Mouse (Mus musculus) gastrocnemius, postnatal 36 days (tissue): ENCODE measurements around the gene Sele. TPM values are rescaled to one million over a fixed set of nuclear protein-coding genes. Genes with fewer than 3 reads are reported as not detected.

Source experiments
- DNase-seq, 2 experiments: peaks; one replicate each; pipeline ENCODE4 v3.0.0; 2022
- intact Hi-C: fragments of 180-260 bp; cut with DNase I; formaldehyde crosslinking; loops from one replicate; pipeline ENCODE4 v1.15.1; 2025
- total RNA-seq, 2 experiments: library from RNA; stranded (reverse); gene quantifications; 2 replicates each; pipeline ENCODE4 v1.2.3; 2021

Sele gene
- total RNA-seq, 2 experiments from 2014 or later = not detected

DNA sequence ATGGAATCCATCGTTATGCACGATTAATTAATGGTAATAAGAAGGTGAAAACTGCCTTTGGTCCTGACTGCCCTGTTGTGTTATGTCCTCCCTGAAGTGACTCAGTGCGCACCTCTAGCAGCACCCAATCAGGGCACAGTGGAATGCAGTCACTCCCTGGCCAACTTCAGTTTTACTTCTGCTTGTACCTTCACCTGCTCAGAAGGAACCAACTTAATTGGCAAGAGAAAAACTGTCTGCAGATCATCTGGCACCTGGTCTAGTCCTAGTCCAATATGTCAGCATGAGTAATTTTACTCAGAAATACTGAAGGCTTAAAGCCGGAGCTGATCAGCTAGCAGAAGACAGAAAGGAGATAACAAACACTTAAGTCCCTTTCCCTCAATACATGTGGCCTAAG lies 22.4 kb downstream of the Sele start:
- no peak for DNase-seq
- intact Hi-C loops = no loop called here

DNA sequence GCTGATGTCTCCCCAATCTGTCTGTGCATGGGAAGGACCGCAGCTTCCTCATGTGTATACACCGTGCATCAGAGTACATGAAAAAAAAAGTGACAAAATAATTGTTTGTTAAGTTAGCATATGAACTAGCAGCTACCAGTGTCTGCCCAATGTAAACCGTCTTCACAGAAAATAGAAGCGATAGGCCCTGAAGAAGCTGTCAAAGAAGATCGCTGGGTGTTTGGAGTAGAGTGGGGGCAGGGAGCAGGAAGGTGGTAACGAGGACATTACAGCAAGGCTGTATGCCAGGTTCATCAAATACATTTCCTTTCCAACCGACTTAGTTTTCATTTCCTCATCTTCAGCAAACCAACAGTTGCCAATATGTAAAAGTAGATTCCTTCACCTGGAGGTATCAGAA lies 23.1 kb downstream of the Sele start:
- intact Hi-C loops = no loop called here

DNA sequence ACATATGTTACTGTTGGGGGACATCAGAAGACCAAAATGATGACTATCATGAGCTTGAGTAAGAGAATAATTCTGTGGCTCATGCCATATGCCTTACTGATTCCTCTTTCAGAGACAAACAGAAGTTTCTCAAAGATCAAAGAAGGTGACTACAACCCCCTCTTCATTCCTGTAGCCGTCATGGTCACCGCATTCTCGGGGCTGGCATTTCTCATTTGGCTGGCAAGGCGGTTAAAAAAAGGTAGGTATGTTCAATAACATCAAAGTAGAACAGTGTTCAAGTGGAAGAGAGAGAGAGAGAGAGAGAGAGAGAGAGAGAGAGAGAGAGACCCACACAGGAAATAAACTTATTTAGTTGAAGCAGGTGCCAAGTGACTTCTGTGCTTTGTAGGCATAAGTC lies 24.0 kb downstream of the Sele start:
- intact Hi-C loops = no loop called here
- DNase-seq = no peak

More for the DNA sequence above, 23.1 kb downstream of the Sele start:
- DNase-seq = no peak

DNA sequence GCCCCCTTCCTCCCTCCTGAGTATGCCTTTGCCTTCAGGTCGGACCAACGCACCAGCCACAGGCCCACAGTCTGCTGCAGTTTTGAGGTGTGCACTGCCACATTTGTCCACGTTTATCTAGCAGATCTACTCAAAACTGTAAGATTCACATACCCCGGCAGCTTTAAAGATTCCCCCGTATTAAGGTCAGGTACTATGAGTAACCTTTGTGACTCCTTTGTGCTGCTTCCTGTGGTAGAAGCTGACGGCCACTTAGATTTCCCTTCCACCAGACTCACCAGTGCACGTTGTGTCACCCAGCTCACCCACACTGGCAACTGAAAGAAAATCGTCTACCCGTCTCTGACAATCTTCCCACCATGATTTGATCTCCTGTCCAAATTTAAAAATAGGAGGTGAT lies 25.1 kb downstream of the Sele start:
- intact Hi-C loops = no loop called here
- DNase-seq = no peak

DNA sequence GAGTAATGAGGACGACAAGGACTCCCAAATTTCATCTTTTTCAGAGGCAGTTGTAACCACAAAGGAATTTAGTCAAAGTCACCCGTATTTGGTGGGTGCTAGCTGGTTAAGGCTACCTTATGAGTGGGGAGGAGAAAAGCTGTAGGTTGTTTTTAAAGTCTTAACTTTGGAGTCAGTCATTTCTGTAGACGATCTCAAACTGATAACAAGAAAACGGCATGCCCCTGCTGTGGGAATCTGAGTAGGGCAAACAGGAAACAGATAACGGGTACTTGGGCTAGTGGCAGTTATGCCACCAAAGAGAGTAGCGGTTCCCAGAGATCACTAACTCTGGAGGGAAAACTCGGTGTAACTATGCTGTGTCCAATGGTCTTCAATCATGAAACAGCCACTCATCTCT lies 25.8 kb downstream of the Sele start:
- no peak for DNase-seq
- intact Hi-C loops = no loop called here

DNA sequence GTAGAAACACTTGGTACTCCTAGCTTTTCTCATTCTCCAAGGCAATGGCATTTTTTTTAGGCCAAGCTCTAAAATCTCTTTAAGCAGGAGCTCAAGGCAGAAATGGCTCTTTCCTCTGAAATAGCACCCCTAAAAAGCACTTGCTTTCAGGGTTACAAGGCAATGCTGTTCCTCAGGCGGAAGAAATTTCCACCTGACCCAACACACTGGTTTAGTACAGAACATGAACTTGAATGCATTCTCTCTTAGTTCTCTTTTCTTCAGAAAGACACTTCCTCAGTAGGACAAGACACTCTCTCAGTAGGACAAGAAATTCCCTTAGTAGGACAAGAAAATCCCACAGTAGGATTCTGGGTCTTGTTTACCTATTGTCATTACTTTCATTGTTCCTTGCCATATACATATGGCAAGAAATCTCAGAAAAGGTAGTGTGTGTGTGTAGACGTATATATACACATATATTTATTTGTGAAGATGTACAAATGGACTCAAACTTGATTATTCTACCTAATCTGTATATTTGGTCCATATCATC lies 26.6 kb downstream of the Sele start:
- no peak for DNase-seq
- intact Hi-C loops = no loop called here

GRCm38 (mm10) chr1:164075416-164075815 lies 27.4 kb downstream of the Sele start:
- intact Hi-C loops = no loop called here
- DNase-seq = no peak

DNA sequence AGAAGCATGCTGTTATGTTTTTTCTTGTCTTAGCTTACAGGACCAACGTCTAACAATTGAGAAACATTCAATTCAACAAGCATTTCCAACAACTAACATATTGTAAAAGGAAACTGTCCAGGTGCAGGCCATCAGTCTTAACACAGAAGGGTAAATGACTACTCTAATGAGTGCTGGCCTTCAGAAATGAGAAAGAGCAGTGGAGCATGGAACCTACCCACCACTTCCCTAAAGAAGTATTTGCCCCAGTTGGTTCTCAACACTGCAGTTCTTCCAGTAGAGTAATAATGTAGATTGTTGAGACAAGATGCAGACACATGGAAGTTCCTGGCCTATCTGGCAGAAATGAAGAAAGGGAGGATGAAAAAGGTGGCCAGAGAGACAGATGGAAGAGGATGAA lies 28.4 kb downstream of the Sele start:
- DNase-seq = no peak
- intact Hi-C loops = no loop called here

DNA sequence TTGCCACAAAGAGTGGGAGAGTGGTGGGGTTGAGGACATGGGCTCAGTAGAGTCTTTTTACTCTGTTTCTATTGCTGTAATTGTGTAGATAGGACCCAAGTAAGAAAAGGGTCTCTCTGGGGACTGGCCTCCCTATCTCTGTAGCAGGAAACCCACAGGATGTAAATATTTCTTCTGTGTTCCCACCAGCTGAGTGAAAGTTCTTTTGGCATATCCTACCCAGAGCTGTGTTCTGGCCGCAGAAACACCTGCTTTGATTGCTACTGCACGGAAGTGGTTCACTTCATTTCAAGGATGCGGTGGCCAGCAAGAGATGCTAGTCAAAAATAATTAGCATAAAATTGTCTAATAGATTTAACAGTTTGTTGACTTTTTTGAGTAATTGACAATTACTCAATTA lies 29.0 kb downstream of the Sele start:
- intact Hi-C loops = no loop called here
- no peak for DNase-seq

DNA sequence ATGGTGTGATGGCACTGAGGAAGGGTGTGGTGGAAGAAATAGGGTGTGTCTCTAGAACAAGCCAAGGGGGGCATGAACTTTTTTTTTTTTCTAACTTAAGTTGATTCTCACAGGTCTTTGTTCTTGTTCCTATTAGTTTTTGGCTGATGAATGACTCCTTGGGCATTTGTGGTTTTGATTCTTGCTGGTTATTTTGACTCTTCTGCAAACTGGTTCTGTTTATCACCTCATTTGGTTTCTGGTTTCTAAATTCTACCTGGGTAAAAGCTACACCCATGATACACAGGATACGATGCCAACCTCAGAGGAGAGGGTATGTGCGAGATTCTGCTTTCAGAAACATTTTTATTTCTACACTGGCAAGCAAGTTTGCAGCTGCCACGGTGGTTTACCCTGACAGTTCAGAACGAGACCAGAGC lies 30.3 kb downstream of the Sele start:
- DNase-seq = no peak
- intact Hi-C loops = no loop called here

GRCm38 (mm10) chr1:164079091-164079490 lies 31.1 kb downstream of the Sele start:
- intact Hi-C loops = no loop called here
- DNase-seq = no peak

- no peak for DNase-seq
- intact Hi-C loops = no loop called here
Measured at GRCm38 (mm10) chr1:164083046-164083445, 35.0 kb downstream of the Sele start.

DNA sequence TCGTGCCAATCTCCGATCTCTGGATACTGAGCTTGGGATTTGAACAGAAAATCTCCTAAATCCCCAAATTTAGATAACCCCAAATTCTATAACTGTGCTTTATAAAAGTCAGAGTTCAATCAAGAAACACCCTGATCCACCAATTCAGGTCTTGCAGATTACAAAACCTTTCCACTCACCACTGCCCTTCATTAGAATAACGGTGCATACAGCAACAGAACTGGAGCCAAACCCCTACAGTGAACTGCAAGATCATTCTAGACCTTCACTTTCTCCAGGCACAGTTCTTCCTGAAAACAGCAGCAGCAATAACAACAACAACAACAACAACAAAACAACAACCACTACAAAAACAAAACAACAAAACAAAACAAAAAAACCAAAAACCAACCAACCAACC lies 38.8 kb downstream of the Sele start:
- no peak for DNase-seq
- intact Hi-C loops = no loop called here

GRCm38 (mm10) chr1:164087872-164088271 lies 39.8 kb downstream of the Sele start:
- intact Hi-C loops = no loop called here

DNA sequence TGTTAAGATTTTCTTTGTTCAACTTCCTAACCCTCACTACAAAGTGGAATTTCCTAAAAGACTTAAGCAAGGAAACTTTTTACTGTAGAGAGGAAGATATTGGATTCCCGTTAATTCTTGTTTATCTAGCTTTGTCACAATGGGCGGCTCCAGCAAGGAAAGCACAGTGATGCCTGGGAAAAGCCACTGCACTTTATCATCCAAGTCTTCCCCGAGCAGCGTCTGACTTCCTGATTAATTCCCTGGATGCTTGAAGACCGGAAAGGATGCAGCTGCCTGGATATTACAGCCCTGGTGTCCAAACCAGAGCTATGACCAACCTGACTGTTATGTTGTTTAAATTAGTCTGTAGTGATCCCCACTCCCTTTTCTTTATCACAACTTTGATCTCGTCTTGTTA lies 48.7 kb downstream of the Sele start:
- intact Hi-C loops = no loop called here
- no peak for DNase-seq

More at GRCm38 (mm10) chr1:164087872-164088271, 39.8 kb downstream of the Sele start:
- DNase-seq = no peak

DNA sequence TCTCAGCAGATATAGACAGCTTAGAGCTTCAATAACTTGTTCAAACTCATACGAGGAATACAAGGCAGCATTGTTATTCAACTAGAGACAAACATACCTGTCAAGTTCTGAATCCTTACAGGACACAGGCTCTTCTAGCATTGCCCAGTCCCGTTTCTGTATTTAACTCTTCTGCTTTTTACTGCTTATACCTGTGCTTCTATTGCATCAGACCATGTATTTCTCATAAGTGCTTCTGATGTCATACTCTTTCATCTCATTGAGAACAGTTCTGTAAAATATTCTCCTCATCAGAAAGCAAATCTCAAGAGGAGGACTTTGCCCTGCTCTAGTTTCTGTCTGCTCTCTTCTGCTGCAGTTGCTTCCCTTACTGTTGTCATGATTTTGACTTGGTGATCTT lies 49.9 kb downstream of the Sele start:
- intact Hi-C loops = no loop called here
- DNase-seq = no peak

DNA sequence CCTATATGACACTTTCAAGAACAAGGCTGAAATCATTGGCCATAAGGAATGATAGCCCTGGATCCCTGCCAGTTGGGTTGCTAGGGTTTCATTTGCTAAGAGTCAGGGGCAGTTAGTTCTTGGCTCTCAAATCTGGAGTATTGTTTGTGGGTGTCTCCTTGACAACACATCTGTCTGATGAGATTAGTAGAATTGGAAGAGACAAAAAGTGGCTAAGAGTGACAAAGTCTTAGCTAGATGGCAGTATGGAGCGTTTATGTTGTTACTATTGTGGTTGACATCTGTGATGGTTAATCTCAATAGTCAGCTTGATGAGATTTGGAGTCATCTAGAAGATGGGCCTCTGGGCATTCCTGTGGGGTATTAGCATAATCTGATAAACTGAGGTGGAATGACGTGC lies 50.3 kb downstream of the Sele start:
- no peak for DNase-seq
- intact Hi-C loops = no loop called here

Other genes with a start within 250 kb of the Sele start
- 1 to 10 TPM; 4.7 to 4.9 TPM for gene Scyl3, start 119.1 kb upstream of the Sele start, total RNA-seq
- gene BC055324, start 53.4 kb upstream of the Sele start, total RNA-seq = under 1 TPM; 0.18 to 0.20 TPM
- 1 to 10 TPM; 2.0 to 3.1 TPM for gene Mettl18, start 53.3 kb upstream of the Sele start, total RNA-seq
- gene Sell, start 13.7 kb downstream of the Sele start, total RNA-seq = under 1 TPM; 0.12 to 0.41 TPM
- under 1 TPM; 0.38 to 0.67 TPM for gene Selp, start 67.0 kb downstream of the Sele start, total RNA-seq
- gene F5, start 103.6 kb downstream of the Sele start, total RNA-seq = under 1 TPM; 0.12 to 0.28 TPM
- gene Slc19a2, start 200.8 kb downstream of the Sele start, total RNA-seq = 1 to 10 TPM; 3.4 to 3.9 TPM
- gene Ccdc181, start 227.4 kb downstream of the Sele start, total RNA-seq = 1 to 10 TPM; 8.8 to 9.1 TPM